Mouse (Mus musculus) heart, postnatal 0 days (tissue): ENCODE measurements around the gene Ago1.

Experiments
- CTCF ChIP-seq: IDR thresholded peaks from 2 replicates; pipeline ENCODE4 v1.5.1; 2016; ENCODE audit warnings: antibody characterized with exemption, control low read depth, low read depth
- EP300 ChIP-seq: IDR thresholded peaks from 2 replicates; pipeline ENCODE4 v1.6.1; 2016; ENCODE audit warnings: antibody characterized with exemption, low read depth

DNA sequence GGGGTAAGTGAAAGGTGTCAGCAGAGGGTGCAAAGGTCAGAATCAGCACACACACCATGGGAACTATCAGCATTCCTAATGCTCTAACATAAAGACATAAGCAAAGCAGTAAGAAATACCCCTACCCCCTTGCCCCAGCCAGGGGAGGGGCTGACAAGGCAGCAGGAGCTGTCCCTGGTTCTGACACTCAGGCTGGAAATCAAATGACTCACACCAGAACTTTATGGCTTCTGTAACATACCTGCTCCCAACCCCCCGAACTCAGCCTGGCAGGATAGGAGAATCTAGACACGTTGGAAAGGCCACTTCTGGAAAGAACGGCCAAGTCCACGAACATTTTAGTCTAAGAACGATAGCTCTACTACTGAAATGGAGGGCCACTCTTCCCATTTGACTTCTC is 4.6 kb upstream of the Ago1 start:
- TF ChIP-seq EP300 = no peak
- TF ChIP-seq CTCF = no peak
